Mouse (Mus musculus) heart, embryonic 11.5 days (tissue): ENCODE results near the gene Rpl3. TPM values are rescaled to one million over a fixed set of nuclear protein-coding genes. Genes with fewer than 3 reads are reported as not detected.

Source experiments
- ATAC-seq: fragments of 200-750 bp; cut with Nextera tagmentation; replicated peaks from 2 replicates; pipeline ENCODE4 v1.8.0; 2017; ENCODE audit warnings: moderate library complexity; ENCODE audit not compliant: insufficient number of reproducible peaks, low FRiP score, low TSS enrichment
- H3K27ac ChIP-seq: fragments of 300-500 bp; sonication (generic); 2 replicates; pipeline ENCODE4 v1.5.1; 2014; ENCODE audit warnings: mild to moderate bottlenecking, low read depth, low read length
- H3K27me3 ChIP-seq: fragments of 300-500 bp; sonication (generic); 2 replicates; pipeline ENCODE4 v1.6.1; 2014; ENCODE audit warnings: mild to moderate bottlenecking, low read length, mixed read lengths; ENCODE audit not compliant: control insufficient read depth, insufficient read depth
- H3K36me3 ChIP-seq: fragments of 300-500 bp; sonication (generic); 2 replicates; pipeline ENCODE4 v1.6.1; 2014; ENCODE audit warnings: mild to moderate bottlenecking, low read length, moderate library complexity, mixed read lengths; ENCODE audit not compliant: control insufficient read depth, insufficient read depth
- H3K4me1 ChIP-seq: fragments of 300-500 bp; sonication (generic); 2 replicates; pipeline ENCODE4 v1.6.1; 2014; ENCODE audit warnings: low read length; ENCODE audit not compliant: control insufficient read depth, insufficient read depth
- H3K4me2 ChIP-seq: fragments of 300-500 bp; sonication (generic); 2 replicates; pipeline ENCODE4 v1.6.1; 2014; ENCODE audit warnings: mild to moderate bottlenecking, moderate library complexity
- H3K4me3 ChIP-seq: fragments of 300-500 bp; sonication (generic); 2 replicates; pipeline ENCODE4 v1.5.1; 2014; ENCODE audit warnings: low read depth, low read length
- H3K9ac ChIP-seq: fragments of 300-500 bp; sonication (generic); 2 replicates; pipeline ENCODE4 v1.6.1; 2014; ENCODE audit warnings: mild to moderate bottlenecking, low read depth, low read length, moderate library complexity
- H3K9me3 ChIP-seq: fragments of 300-500 bp; sonication (generic); replicated peaks from 2 replicates; pipeline ENCODE4 v1.6.1; 2016; ENCODE audit warnings: low read length; ENCODE audit not compliant: control insufficient read depth
- WGBS: fragments of 180-500 bp; shearing (Covaris S2); extraction: QIAGEN DNeasy Blood & Tissue Kit; methylation state at CpG from one replicate; pipeline ENCODE4 v1.1.7; 2014; ENCODE audit not compliant: insufficient replicate concordance; 5-methylcytosine and 5-hydroxymethylcytosine counted together
- polyA plus RNA-seq: library from polyadenylated mRNA; unstranded; fragments of >200 nt; fragmentation: Nextera tagmentation; extraction: Ambion mirVana; gene quantifications from 2 replicates; pipeline ENCODE4 v1.2.1, GENCODE M21; 2014

Gene Rpl3
- polyA plus RNA-seq, 1 experiment from 2014 or later = 879 TPM

DNA sequence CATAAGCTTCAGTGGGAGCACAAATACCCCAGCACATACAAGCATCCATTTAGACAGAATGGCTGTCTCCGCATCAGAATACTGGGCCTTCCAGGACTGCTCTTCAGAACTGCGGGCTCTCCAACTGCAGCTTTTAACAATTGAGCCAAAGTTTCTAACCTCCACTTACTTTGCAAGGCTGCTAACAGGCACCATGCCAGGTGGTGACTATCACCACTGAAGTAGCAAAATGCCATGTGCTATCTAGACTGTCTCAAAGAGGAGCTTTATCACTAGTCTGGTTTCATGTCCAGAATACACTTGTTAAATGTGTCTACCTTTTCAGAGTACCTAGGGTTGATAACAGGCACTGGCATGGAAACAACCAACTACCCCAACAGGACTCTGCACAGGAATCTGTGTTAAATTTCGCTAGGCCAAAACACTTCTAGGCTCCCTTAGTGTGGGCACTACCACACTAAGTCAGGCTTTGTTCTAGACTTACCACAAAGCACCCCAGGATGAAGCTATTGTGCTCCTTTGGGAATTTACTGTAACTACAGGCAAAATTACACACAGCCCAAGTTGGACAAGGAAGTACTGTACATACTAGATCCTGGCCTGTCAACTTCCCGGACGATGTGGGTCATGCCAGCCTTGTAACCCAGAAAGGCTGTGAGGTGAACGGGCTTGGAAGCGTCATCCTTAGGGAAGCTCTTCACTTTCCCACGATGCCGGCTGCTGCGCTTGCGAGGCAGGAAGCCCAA is 9.7 kb downstream of the Rpl3 start:
- WGBS = 4% methylated on average over 11 of the region's 11 CpGs
- no peak for ATAC-seq
- peak overlapping the region; percentile 91; the same call in 1 of the 2 replicates for H3K27ac ChIP-seq

DNA sequence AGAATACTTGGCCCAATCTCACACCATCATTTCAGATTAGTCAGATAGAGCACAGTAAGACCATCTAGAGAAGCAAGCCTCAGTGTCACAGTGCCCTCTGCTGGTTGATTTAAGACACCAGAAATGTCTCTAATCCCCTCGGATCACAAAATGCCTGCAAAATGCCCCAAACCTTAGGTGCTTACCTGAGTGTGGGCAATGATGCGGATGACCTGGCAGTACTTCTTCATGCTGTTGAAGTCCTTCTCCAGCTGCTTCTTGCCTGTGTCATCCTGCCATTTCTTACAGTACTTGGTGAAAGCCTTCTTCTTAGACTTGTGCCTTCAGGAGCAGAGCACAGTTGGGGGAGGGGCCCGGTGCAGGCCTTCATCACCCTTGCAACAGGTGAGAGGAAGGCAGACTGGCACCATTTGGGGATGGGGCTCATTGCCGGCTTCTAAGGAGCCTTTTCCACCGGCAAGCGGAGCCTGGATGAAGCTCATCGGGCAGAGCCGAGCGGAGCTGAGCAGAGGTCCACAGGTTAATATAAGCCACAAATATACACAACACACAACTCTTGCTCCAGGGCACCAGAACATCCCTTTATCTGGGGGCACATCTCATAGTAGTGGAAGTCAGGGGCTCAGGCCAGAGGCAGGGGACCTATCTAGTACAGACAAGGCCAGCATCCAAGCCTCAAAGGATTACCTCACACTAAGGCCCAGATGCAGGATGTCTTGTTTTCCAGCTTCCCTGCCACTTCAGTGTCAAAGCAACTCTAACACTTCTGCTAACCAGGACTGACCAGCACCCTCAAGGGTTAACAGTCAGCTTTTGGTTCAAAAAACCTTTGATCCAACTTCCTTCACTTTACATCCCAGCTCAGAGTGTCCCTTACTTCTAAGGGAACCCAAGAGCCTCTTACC is 10.7 kb downstream of the Rpl3 start:
- no peaks in the 10 kb centered on the region for H3K27me3 ChIP-seq
- no peaks in the 10 kb centered on the region for H3K9me3 ChIP-seq
- H3K9ac ChIP-seq = peak overlapping the region; percentile 96
- H3K4me3 ChIP-seq = peak overlapping the region; percentile 85
- H3K36me3 ChIP-seq = peaks cover 41% of the 10 kb centered on the region
- peak overlapping the region; percentile 91 for H3K27ac ChIP-seq
- ATAC-seq = no peak
- H3K4me1 ChIP-seq = peaks cover 22% of the 10 kb centered on the region
- peak overlapping the region; percentile 88 for H3K4me2 ChIP-seq
- WGBS = 59% methylated on average over 9 of the region's 9 CpGs

More for the DNA sequence above, 9.7 kb downstream of the Rpl3 start:
- Histone ChIP-seq H3K4me2 (peak overlapping the region; percentile 88), H3K36me3 (peaks cover 40% of the 10 kb centered on the region), H3K4me1 (peaks cover 22% of the 10 kb centered on the region), H3K9me3 (no peaks in the 10 kb centered on the region), H3K27me3 (no peaks in the 10 kb centered on the region), H3K4me3 (peak overlapping the region; percentile 85), H3K9ac (peak overlapping the region; percentile 96)

DNA sequence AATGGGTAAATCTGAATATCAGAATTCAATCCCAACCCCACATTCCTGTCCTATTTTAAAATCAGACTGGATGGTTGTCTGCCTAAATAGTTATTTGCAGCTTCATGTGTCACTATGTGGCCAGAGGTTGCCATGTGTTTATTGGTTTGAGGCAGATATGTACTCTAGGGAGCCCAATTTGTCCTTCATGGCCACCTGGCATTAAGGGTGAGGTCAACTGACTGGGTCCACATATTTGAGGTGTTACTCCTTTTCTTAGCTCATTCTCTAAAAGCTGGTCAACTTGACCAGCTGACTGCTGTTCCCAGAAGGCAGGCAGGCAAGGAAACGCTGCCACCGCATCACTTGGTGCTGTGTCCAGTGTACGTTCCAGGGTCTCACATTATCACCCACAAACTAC is 11.7 kb downstream of the Rpl3 start:
- no peaks in the 10 kb centered on the region for H3K9me3 ChIP-seq
- no peak overlapping the region for H3K4me3 ChIP-seq
- no peaks in the 10 kb centered on the region for H3K27me3 ChIP-seq
- ATAC-seq = no peak
- H3K9ac ChIP-seq = 0 out of 2 replicates have a peak overlapping the region, but pooled peaks have one; percentile 28
- peaks cover 25% of the 10 kb centered on the region for H3K4me1 ChIP-seq
- H3K27ac ChIP-seq = no peak overlapping the region
- peaks cover 41% of the 10 kb centered on the region for H3K36me3 ChIP-seq
- WGBS = 85% methylated on average over 3 of the region's 3 CpGs
- H3K4me2 ChIP-seq = peak overlapping the region; percentile 29

DNA sequence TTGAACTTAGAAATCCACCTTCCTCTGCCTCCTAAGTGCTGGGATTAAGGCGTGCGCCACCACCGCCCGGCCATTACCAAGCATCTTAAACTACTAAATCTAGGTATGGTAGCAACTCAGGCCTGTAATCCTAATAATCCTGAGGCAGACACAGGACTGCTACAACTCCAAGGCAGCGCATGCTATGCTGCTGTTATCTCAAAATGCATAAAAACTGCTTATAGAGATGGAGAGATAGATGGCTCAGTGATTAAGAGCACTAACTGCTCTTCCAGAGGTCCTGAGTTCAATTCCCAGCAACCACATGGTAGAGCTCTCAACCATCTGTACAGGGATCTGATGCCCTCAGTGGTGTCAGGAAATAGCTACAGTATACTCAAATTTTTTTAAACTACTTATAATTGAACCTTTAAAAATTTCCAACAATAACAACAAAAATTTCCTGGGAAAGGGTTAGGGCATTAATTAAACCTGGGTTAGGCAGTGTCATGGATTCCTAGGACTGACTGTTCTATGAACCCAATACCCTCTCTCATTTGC is 12.5 kb downstream of the Rpl3 start:
- WGBS = 89% methylated on average over 5 of the region's 5 CpGs
- no peaks in the 10 kb centered on the region for H3K27me3 ChIP-seq
- H3K9me3 ChIP-seq = no peaks in the 10 kb centered on the region
- peaks cover 28% of the 10 kb centered on the region for H3K4me1 ChIP-seq
- H3K4me2 ChIP-seq = no peak overlapping the region
- H3K36me3 ChIP-seq = peaks cover 41% of the 10 kb centered on the region
- H3K9ac ChIP-seq = no peak overlapping the region
- ATAC-seq = no peak
- no peak overlapping the region for H3K27ac ChIP-seq
- H3K4me3 ChIP-seq = no peak overlapping the region

DNA sequence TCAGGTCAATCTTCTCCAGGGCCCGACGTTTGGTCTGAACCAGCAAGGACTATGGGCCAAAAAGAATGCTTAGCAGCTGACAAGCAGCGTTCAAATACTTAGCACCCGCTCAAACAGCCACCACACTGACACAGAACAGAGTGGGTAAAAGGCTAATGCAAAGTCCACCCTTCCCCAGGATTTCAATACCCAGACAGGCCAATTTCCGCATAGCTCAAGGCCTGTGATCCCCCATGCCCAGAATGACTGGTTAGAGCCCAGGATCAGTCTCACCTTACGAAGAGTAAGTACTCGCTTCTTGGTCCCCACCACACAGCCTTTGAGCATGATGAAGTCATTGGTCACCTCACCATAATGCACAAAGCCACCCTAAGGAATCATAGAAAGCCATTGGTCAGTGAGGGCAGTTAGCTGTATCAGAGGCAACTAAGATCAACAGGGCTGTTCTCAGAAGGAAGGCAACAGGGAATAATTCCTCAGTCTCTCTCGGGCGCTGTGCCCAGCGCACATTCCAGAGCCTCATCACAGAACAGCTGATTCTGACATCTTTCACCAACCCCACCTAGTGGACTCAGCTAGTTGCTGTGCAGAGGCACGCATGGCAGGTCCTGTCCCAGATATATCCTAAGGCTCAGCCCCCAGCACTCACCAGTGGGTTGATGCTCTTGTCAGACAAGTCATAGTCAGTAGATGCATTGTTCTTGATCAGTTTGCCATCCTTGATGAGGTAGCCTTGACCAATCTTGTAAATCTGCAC is 13.4 kb downstream of the Rpl3 start:
- Histone ChIP-seq H3K4me3 (no peak overlapping the region), H3K9ac (no peak overlapping the region), H3K4me1 (peaks cover 28% of the 10 kb centered on the region), H3K27ac (no peak overlapping the region), H3K27me3 (no peaks in the 10 kb centered on the region), H3K36me3 (peaks cover 41% of the 10 kb centered on the region), H3K4me2 (no peak overlapping the region), H3K9me3 (no peaks in the 10 kb centered on the region)
- 74% methylated on average over 11 of the region's 11 CpGs for WGBS
- ATAC-seq = no peak

DNA sequence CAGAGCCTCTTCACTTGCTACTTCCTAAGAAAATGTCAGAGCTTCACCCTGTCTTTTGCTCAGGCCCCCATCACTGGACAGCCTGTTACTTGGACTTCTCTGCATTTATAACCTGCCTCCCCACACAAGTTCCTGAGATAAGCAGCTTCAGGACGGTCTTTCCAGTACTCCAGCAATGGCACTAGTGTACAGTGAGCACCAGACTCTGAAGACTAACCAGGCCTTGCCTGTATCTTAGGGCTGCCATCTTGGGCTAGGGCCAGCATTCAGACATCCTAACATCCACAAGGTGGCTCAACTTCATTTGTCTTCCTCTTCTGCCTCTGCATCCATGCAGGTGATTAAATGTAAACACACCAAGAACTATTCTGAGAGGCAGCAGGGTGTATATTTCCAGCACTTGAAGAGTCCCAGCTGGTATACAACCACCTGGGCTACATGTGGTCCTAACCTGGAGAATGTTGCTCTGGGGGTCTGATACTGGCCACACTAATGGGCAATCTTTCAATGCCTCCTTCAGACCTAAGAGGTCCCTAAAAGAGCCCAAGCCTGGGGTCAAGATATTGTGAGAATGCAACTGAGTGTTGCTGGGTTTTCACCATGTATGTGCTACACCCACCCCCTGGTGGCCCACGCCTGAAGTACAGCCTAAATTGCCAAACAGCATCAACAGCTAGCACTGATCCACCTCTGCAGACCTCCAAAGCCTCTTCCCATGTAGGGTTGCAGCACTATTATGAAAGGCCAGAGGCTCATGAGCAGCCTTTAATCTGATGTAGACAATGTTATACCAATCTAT is 15.1 kb downstream of the Rpl3 start:
- H3K9me3 ChIP-seq = no peaks in the 10 kb centered on the region
- H3K4me2 ChIP-seq = no peak overlapping the region
- H3K4me3 ChIP-seq = no peak overlapping the region
- ATAC-seq = no peak
- H3K9ac ChIP-seq = no peak overlapping the region
- H3K4me1 ChIP-seq = peaks cover 21% of the 10 kb centered on the region
- H3K36me3 ChIP-seq = peaks cover 35% of the 10 kb centered on the region
- peak overlapping the region; percentile 46; the same call in 1 of the 2 replicates for H3K27ac ChIP-seq
- H3K27me3 ChIP-seq = no peaks in the 10 kb centered on the region
- WGBS = 3% methylated on average over 2 of the region's 2 CpGs

DNA sequence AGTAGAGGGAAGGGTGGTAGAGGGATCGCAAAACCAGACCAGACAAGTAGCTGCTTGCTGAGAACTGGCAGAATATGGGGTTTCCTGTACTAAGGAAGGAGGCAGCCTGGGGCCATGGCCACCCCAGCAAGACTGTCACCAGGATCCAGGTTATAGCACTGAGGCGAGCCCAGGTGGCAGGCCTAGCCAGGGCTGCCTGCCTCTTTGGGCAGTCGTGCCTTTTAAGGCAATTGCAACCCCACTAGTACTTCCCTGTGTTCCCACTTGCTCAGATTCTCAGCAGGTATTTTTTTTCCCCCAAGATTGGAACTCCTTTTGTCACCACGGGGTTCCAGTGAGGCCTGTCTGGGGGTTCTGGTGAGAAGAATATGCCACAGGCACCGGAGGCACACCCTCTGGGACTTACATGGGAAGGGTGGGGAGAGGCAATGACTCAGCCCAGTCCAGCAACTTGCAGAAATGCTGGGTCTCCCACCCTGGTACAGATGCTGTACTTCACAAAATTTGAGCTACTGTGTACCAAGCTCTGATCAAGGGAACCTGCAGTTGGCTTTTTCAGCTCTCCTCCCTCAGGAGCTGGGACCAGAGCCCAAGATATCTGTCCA is 15.8 kb downstream of the Rpl3 start:
- 0 out of 2 replicates have a peak, but pooled peaks have one; percentile 16 for ATAC-seq
- Histone ChIP-seq H3K27ac (peak overlapping the region; percentile 46; the same call in 1 of the 2 replicates), H3K9ac (no peak overlapping the region), H3K4me2 (no peak overlapping the region), H3K4me3 (no peak overlapping the region), H3K36me3 (peaks cover 29% of the 10 kb centered on the region), H3K9me3 (no peaks in the 10 kb centered on the region), H3K27me3 (no peaks in the 10 kb centered on the region), H3K4me1 (peaks cover 15% of the 10 kb centered on the region; the same call in 1 of the 2 replicates)
- WGBS = 31% methylated on average over 5 of the region's 5 CpGs
